Mouse (Mus musculus) adrenal gland, postnatal 36 days (tissue): ENCODE results near the gene Acp5. TPM values are rescaled to one million over a fixed set of nuclear protein-coding genes. Genes with fewer than 3 reads are reported as not detected.
A peak's percentile ranks its signal among the peaks of the same experiment; 100 is the strongest.

Experiments used
- DNase-seq, 2 experiments: peaks; one replicate each; pipeline ENCODE4 v3.0.0; 2021; ENCODE audit warnings: mixed read lengths in 1 of 2
- total RNA-seq, 2 experiments: library from RNA; stranded (reverse); gene quantifications; 2 replicates each; pipeline ENCODE4 v1.2.3; 2021

The Acp5 gene
- total RNA-seq, 2 experiments from 2014 or later, result 43.2 to 67.9 TPM

DNA sequence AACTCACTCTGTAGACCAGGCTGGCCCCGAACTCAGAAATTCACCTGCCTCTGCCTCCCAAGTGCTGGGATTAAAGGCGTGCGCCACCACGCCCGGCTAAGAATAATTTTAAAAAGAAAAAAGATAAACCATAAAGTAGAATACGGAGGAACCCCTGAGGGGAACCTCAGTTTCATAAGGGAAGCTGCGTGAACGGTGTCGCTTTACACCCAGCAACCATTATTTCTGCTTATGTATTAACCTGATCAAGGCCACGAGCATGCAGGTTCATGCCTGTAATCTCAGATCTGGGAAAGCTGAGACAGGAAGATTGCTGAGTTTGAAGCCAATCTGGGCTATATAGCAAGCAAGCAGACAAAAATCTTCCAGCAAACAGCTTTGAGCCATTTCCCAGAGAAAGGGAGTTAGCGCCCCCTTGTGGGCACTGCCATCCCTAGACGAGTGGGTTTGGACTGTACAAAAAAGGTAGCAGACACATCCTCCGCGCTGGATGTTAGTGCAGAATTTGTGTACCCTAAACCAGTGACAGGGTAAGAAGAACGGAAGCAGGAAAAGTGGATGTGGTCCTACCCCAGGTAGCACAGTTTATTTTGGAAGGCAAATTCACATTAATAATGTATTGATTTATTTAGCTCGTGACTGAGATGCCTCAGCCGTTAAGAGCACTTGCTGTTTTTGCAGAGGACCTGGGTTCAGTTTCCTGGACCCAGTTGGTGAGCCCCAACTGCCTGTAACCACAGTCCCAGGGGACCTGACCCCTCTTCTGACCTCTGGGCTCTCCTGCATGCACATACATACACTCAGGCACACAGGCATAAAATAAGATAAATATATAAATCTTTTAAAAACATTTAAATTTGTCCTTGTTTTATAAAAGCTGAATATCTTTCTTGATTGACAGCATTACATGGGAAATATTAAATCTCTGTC, 7.9 kb upstream of the Acp5 start:
- peak; percentile 91 to 93 for DNase-seq

DNA sequence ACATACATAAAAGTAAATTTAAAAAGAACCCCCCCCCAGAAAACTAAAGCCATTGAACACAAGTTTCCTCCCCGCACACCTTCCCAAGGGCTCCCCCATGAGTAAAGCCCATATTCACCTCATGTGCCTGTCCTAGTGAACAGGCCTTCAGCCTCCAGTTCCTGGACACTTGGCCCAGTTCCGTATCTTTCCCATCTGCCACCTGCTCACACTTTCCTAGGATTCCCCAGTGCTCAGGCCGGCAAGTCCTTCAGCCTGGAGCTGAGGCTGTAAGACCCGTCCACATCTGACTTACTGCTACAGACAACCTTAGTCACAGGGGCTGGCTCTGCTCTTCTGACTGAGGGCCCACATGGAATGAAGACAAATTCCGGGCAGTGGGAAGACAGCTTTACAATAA, 4.2 kb upstream of the Acp5 start:
- no peak for DNase-seq

DNA sequence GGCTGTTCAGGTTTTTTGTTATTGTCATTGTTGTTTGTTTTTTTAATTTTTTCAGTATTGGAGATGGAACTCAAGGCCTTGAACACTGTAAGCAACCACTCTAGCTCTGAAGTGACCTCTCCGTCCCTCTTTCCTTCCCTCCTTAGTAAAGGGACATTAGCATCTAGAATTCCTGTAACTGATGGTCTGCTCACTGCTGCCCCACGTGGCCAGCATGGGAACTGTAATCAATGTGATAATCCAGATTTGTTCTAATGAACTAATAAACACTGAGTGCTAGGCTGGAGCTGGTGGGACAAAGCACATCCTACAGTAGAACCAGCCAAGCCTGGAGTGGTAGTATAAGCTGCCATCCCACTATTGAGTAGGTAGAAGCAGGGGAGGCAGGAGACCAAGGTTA, 3.0 kb upstream of the Acp5 start:
- DNase-seq, result peak in 1 of 2 experiments; percentile 55

DNA sequence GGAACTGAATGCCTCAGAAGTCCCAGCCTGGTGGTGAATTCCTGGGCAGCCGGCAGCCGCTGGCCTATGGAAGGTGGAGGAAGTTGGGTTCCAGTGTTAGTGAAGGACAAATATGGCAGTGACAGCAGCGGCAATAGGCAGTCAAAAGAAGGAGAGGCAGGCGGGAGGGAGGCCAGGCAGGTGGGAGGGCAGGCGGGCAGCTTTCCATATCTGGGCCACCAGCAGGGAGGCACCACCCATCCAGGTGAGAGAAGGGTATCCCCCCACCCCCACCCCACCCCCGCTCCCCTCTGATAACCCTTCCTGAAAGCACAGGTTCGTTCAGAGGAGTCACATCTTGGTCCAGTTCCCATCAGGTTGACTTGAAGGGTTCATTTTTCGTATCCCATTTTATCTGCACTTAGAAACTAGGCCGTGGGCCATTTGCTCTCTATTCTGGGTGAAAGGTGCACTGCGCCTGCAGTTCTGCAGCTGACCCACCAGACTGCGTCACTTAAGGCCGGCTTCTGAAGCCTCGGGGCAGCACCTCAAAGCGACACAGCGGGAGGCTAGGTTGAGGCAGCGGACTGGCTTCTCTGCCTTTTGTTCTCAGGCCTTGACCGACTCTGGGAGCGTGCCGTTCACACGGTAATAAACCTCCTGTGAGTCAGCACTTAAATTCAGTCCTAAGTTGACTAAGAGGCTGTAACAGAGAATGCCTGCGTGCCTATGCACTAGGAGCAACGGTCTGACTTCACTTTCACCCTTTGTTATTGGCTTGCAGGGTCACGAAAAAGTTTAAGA, 1.4 kb upstream of the Acp5 start:
- peak; percentile 66 to 73 for DNase-seq

DNA sequence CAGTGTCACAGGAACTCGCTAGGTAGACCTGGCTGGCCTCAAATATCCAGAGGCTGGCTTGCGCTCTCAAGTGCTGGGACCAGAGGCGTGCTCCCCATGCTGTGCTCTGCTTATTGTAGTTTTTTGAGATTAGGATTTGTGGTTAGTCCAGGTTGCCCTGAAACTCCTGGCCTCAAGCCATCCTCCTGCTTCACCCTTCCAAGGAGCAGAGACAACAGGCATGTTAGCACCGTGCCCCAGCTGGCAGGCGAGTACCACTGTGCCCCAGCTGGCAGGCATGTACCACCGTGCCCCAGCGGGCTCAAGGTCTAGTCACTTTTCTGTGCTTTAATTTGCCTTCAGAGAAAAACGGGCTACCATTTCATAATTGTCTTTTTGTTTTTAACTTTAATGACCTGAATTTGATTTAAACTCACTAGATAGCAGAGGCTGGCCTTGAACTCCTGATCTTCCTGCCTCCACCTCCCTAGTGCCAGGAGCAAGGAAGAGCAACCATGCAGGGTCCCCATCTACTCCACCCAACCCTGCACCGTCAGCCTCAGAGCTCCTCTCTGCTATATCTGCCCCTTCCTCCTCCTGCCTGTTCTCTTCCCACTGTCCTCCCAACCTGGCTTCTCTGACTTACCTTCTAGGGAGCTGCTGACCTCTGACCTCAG, 395 bp downstream of the Acp5 start:
- DNase-seq, result peak in 1 of 2 experiments; percentile 58

- DNase-seq, result no peak
Measured at GRCm38 (mm10) chr9:22134246-22134890, 1.1 kb downstream of the Acp5 start.

DNA sequence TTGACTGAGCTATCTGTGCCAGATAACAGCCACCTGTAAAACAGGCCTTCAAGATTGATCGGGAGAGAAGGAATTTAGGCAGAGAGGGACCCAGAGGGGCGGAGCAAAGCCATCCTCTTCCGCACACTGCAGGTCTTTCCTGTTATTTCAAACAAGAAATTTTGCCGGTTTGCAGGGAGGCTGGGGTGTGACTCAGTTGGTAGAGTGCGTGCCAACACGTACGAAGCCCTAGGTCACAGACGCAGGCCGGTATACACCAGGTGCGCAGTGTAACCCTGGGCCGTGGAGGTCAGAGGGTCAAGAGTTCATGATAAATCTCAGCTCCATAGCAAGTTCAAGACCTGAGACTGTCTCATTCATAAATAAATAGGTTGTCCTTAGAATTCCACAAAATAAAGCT, 3.3 kb downstream of the Acp5 start:
- no peak for DNase-seq

GRCm38 (mm10) chr9:22131226-22131981, 4.1 kb downstream of the Acp5 start:
- DNase-seq, result peak; percentile 59 to 67

DNA sequence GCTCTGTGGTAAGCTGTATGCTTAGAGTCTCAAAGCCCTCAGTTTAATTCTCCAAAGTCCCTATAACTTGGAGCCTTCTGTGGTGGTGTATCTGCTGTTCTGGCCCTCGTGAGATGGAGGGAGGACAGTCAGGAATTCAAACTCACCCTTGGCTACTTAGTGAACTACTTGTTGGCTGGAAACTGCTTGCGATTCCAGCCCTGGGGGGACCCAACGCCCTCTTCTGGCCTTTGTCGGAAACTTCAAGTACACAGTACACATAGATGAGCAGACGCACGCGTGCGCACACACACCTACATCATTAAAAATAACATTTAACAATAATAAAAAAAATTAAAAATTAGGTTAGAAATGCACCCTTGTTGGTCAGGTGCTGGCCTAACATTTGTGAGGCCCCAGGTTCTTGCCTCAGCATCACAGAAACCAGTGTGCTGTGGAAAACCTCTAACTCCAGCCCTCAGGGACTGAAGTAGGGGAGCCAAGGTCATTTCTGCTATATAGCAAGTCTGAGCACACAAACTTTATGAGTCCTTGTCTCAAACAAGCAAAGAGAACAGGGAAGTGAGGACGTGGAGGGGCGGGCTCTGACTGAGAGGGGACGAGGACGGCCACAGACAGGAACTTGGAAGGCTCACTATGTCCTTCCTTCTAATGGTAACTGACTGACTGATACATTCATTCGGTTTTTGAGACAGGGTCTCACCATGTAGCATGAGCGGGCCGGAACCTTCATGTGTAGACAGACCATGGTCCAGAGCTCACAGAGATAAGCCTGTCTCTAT, 10.1 kb downstream of the Acp5 start:
- no peak for DNase-seq

DNA sequence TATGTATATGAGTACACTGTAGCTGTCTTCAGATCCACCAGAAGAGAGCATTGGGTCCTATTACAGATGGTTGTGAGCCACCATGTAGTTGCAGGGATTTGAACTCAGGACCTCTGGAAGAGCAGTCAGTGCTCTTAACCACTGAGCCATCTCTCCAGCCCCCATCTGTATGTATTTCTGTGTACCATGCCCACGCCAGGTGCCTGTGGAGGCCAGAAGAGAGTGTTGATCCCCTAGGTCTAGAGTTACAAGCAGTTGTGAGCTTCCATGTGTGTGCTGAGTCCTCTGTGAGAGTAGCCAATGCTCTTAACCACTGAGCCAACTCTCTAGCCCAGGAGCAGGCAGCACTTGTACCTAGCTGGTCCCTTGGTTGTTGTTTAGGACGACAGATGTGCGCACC, 11.3 kb downstream of the Acp5 start:
- no peak for DNase-seq

- no peak for DNase-seq
Measured at GRCm38 (mm10) chr9:22123069-22123609, 12.4 kb downstream of the Acp5 start.

DNA sequence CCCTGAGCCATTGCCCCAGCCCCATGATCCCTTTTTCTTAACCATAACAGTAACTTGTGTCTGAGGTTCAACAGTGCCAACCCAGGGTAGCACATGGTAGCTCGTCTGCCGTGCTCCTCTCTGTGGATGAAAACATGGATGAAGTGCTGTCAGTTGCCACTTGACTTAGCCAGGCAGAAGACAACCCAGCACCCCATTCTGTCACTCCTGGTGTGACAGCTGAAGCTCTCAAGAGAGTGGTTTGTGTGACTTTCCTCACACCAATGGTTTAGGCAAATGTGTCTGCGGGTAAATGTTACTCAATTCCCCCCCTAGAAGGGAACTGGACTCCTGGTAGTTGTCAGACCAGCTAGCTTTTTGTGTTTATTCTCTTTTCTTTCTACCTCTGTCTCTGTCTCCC, 13.5 kb downstream of the Acp5 start:
- no peak for DNase-seq

GRCm38 (mm10) chr9:22121545-22121944, 14.0 kb downstream of the Acp5 start:
- DNase-seq, result no peak

DNA sequence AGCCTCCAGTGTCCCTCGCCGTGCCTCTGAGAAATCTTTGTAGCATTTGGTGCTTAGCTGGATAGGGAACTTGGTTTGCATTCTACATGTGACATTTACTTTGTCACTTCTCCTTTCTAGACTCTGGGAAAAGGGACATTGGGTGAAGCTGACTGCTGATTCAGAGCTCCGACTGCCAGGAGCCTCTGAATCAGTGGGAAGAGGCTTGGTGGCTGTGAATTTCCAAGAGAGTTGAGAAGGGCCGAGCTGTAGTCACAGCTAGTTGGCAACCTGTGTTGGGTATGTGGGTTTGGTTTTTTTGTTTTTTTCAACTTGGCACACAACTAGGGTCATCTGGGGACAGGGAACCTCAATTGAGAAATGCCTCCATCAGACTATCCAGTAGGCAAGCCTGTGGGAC, 16.0 kb downstream of the Acp5 start:
- peak; percentile 42 to 62 for DNase-seq

DNA sequence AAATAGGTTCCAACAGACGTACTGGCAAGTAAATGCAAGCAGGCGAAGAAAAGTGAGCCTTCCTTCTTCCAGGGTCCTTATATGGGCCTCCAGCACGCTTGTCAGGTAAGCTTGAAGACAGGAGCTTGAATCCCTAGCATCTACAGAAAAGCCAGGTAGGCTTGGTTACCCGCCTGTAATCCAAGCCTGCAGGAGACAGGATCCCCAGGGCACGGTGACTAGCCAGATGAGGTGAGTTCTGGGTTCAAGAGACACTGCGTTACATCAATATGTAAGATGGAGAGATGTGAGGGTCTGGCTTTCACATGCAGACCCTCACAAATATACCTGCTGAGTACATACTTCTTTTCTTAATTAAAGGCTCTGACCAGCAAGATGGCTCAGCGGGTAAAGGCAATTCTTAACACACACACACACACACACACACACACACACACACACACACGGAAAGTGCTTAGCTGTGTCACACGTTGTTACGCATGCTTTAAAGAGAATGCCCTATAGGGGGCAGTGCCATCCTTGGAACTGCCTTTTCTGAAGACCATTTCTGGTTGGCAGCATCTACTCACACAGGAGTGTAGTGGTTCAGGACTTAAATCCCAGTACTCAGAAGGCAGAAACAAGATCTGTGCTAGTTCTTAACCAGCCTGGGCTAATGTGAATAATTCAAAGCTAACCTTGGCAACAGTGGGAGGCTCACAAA, 17.6 kb downstream of the Acp5 start:
- peak; percentile 45 to 67 for DNase-seq

DNA sequence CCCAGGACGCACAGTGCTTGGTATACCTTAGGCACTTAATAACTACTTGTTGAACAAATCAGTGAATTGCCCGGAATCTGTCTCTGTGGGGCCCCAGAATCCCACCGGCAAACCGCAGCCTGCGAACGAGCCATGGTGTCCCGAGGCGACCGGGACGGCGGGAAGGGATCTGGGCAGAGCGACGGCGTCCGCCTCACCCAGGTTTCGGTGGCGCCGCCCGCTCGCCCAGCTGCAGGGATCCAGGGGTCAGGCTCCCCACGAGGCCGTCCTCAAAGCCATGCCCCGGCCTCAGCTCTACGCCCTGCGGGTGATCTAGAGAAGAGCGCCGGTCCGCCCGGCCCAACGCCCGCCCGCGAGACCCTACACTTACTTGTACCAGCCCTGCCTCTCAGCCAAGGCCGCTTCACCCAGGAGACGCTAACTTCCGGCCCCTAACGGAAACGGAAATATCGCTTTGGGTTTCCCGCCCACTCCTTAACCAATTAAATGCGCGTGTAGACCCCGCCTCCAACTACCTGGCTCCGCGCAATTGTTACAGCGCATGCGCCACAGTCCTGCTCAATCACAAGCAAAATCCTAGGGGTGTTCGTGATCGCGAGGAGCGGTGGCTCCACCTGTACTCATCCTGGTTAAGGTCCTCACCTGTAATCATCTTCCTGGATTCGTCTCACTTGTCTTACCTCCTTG, 18.6 kb downstream of the Acp5 start, which contains the start of gene Elof1:
TSS of gene Elof1 (minus strand) at position 433 of the 687 bp plus-strand sequence.
- peak; percentile 94 for DNase-seq

GRCm38 (mm10) chr9:22116086-22116485, 19.4 kb downstream of the Acp5 start:
- no peak for DNase-seq

GRCm38 (mm10) chr9:22115635-22116034, 19.9 kb downstream of the Acp5 start:
- DNase-seq, result no peak

- DNase-seq, result no peak
Measured at GRCm38 (mm10) chr9:22108194-22108593, 27.3 kb downstream of the Acp5 start.
